Mouse (Mus musculus): ENCODE results near the gene Acad11. TPM values are rescaled to one million over a fixed set of nuclear protein-coding genes. Genes with fewer than 3 reads are reported as not detected.

Acad11 gene
- total and polyA plus RNA-seq, 2 experiments from 2014 or later = 17.4 to 58.5 TPM

- no peak for DNase-seq (ENCODE audit: low spot score)
- H3K4me1 ChIP-seq (ENCODE audit: control insufficient read depth, insufficient read depth) = no peaks in the 10 kb centered on the region
- no peak for ATAC-seq (ENCODE audit: insufficient read depth, low read depth)
- no peak overlapping the region for H3K4me2 ChIP-seq (ENCODE audit: low read depth, low read length)
- no peak overlapping the region for H3K27ac ChIP-seq (ENCODE audit: low read depth)
- 86% methylated on average over 4 of the region's 4 CpGs for WGBS
- H3K4me3 ChIP-seq (ENCODE audit: low read depth, low read length) = no peak overlapping the region
- no peaks in the 10 kb centered on the region for H3K9me3 ChIP-seq (replicated peaks; ENCODE audit: control insufficient read depth, low read length)
- TF ChIP-seq EP300 (IDR thresholded peaks at IDR 0.05; ENCODE audit: low read depth) (no peak), CTCF (IDR thresholded peaks at IDR 0.05; ENCODE audit: low read depth) (no peak)
- no peak overlapping the region for H3K9ac ChIP-seq (replicated peaks; ENCODE audit: low read depth, low read length)
- no peaks in the 10 kb centered on the region for H3K27me3 ChIP-seq (ENCODE audit: control insufficient read depth, insufficient read depth, low read length)
- peaks cover 12% of the 10 kb centered on the region for H3K36me3 ChIP-seq (replicated peaks; ENCODE audit: control insufficient read depth, insufficient read depth, low read length)
Observed at GRCm38 (mm10) chr9:104039742-104040141, 23.4 kb upstream of the Acad11 start.

DNA sequence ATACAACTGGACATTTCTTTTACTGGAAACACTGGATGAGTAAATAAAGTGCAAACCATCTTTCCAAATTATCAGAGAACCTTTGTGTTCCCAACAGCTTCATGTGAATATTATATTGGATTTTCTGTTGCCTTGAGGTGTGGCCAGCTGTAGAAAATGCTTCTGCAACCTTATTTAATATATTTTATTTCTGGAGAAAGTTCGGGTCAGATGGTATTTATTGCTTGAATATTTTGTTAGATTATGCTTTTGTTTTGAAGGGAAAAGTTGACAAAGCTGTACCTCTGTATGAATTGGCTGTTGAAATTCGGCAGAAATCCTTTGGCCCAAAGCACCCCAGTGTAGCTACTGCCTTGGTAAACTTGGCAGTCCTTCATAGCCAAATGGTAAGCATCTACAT lies 22.8 kb upstream of the Acad11 start, which contains the start of gene Gm28305:
Gene Gm28305, plus strand, starts transcription at position 301 of the 400 bp plus-strand sequence.
- ATAC-seq (ENCODE audit: insufficient read depth, low read depth) (no peak), DNase-seq (ENCODE audit: low spot score) (no peak)
- Histone ChIP-seq H3K9ac (replicated peaks; ENCODE audit: low read depth, low read length) (no peak within 1 kb of the TSS), H3K4me2 (ENCODE audit: low read depth, low read length) (no peak within 1 kb of the TSS), H3K4me1 (ENCODE audit: control insufficient read depth, insufficient read depth) (no peaks in the 10 kb centered on the region), H3K27me3 (ENCODE audit: control insufficient read depth, insufficient read depth, low read length) (no peaks in the 10 kb centered on the region), H3K36me3 (replicated peaks; ENCODE audit: control insufficient read depth, insufficient read depth, low read length) (peaks cover 12% of the 10 kb centered on the region), H3K9me3 (replicated peaks; ENCODE audit: control insufficient read depth, low read length) (no peaks in the 10 kb centered on the region), H3K27ac (ENCODE audit: low read depth) (no peak within 1 kb of the TSS), H3K4me3 (ENCODE audit: low read depth, low read length) (no peak within 1 kb of the TSS)
- 56% methylated on average over 2 of the region's 2 CpGs for WGBS
- TF ChIP-seq CTCF (IDR thresholded peaks at IDR 0.05; ENCODE audit: low read depth) = no peak
- TF ChIP-seq EP300 (IDR thresholded peaks at IDR 0.05; ENCODE audit: low read depth) = no peak

DNA sequence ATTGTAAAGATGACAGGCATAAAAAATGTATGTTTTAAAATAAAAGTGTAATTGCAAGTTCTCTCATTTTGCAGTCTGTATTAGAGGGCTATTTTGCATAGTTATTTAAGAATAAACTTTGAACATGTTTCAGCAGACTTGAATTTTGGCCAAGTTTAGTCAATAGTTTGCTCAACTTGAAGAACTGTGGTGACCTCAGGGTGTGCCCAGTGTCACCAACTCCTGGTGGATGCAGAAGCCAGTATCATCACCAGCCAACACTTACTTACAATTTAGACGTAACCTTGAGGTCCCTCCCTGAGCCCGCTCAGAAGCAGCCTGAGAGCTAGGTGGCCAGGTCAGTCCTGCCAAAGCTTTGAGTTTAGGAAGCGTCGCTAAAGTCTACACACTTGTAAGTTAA lies 19.5 kb upstream of the Acad11 start:
- DNase-seq (ENCODE audit: low spot score) (no peak), ATAC-seq (ENCODE audit: insufficient read depth, low read depth) (no peak)
- TF ChIP-seq EP300 (IDR thresholded peaks at IDR 0.05; ENCODE audit: low read depth) (no peak), CTCF (IDR thresholded peaks at IDR 0.05; ENCODE audit: low read depth) (no peak)
- Histone ChIP-seq H3K4me3 (ENCODE audit: low read depth, low read length) (no peak overlapping the region), H3K36me3 (replicated peaks; ENCODE audit: control insufficient read depth, insufficient read depth, low read length) (peaks cover 32% of the 10 kb centered on the region), H3K9me3 (replicated peaks; ENCODE audit: control insufficient read depth, low read length) (no peaks in the 10 kb centered on the region), H3K9ac (replicated peaks; ENCODE audit: low read depth, low read length) (no peak overlapping the region), H3K27me3 (ENCODE audit: control insufficient read depth, insufficient read depth, low read length) (no peaks in the 10 kb centered on the region), H3K27ac (ENCODE audit: low read depth) (no peak overlapping the region), H3K4me2 (ENCODE audit: low read depth, low read length) (no peak overlapping the region), H3K4me1 (ENCODE audit: control insufficient read depth, insufficient read depth) (no peaks in the 10 kb centered on the region)
- 76% methylated on average over 4 of the region's 4 CpGs for WGBS

DNA sequence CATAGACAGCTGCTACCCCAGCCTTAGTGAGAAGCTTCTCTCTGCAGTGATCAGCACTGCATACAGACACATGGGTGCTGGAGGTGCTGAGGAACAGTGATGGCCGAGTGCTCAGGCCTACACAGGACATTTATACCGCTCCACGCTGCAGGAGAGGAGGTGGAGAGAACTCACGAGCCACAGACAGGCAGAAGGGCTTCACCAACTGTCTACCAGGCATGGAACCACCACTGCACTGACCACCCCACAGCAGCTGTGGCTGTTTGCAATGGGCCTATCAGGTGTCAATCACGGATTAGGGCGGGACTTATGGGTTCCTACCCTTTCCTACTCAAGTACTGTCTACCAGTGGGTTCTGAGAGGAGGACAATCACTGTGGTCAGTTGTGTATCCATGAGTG lies 12.1 kb upstream of the Acad11 start:
- TF ChIP-seq EP300 (IDR thresholded peaks at IDR 0.05; ENCODE audit: low read depth) (no peak), CTCF (IDR thresholded peaks at IDR 0.05; ENCODE audit: low read depth) (no peak)
- Histone ChIP-seq H3K4me1 (ENCODE audit: control insufficient read depth, insufficient read depth) (no peaks in the 10 kb centered on the region), H3K36me3 (replicated peaks; ENCODE audit: control insufficient read depth, insufficient read depth, low read length) (peaks cover 95% of the 10 kb centered on the region), H3K4me2 (ENCODE audit: low read depth, low read length) (no peak overlapping the region), H3K9me3 (replicated peaks; ENCODE audit: control insufficient read depth, low read length) (no peaks in the 10 kb centered on the region), H3K4me3 (ENCODE audit: low read depth, low read length) (no peak overlapping the region), H3K27ac (ENCODE audit: low read depth) (no peak overlapping the region), H3K9ac (replicated peaks; ENCODE audit: low read depth, low read length) (no peak overlapping the region), H3K27me3 (ENCODE audit: control insufficient read depth, insufficient read depth, low read length) (no peaks in the 10 kb centered on the region)
- no peak for DNase-seq (ENCODE audit: low spot score)
- 88% methylated on average over 6 of the region's 6 CpGs for WGBS
- no peak for ATAC-seq (ENCODE audit: insufficient read depth, low read depth)

GRCm38 (mm10) chr9:104062430-104063243 lies 540 bp upstream of the Acad11 start, which contains the start of gene Uba5:
Gene Uba5, minus strand, starts transcription at chr9:104063134.
- peak; percentile 74 for ATAC-seq (ENCODE audit: insufficient read depth, low read depth)
- peak within 1 kb of the TSS; percentile 71 for H3K27ac ChIP-seq (ENCODE audit: low read depth)
- WGBS = under 1% methylated on average over 56 of the region's 59 CpGs
- H3K27me3 ChIP-seq (ENCODE audit: control insufficient read depth, insufficient read depth, low read length) = no peaks in the 10 kb centered on the region
- peak within 1 kb of the TSS; percentile 97 for H3K4me3 ChIP-seq (ENCODE audit: low read depth, low read length)
- peak within 1 kb of the TSS; percentile 77 for H3K4me2 ChIP-seq (ENCODE audit: low read depth, low read length)
- peaks cover 29% of the 10 kb centered on the region for H3K36me3 ChIP-seq (replicated peaks; ENCODE audit: control insufficient read depth, insufficient read depth, low read length)
- peaks cover 13% of the 10 kb centered on the region for H3K4me1 ChIP-seq (ENCODE audit: control insufficient read depth, insufficient read depth)
- no peak for TF ChIP-seq CTCF (IDR thresholded peaks at IDR 0.05; ENCODE audit: low read depth)
- no peak for TF ChIP-seq EP300 (IDR thresholded peaks at IDR 0.05; ENCODE audit: low read depth)
- no peaks in the 10 kb centered on the region for H3K9me3 ChIP-seq (replicated peaks; ENCODE audit: control insufficient read depth, low read length)
- H3K9ac ChIP-seq (replicated peaks; ENCODE audit: low read depth, low read length) = peak within 1 kb of the TSS; percentile 84
- peak; percentile 43 for DNase-seq (ENCODE audit: low spot score)
